Mouse (Mus musculus): ENCODE data around the gene Kdm2b. TPM values are rescaled to one million over a fixed set of nuclear protein-coding genes. Genes with fewer than 3 reads are reported as not detected.
A peak's percentile ranks its signal among the peaks of the same experiment; 100 is the strongest.

Kdm2b gene
- polyA plus RNA-seq, 1 experiment from 2014 or later, result 77.9 TPM

GRCm38 (mm10) chr5:122890396-122890795 is 99.2 kb downstream of the Kdm2b start:
- Histone ChIP-seq H3K36me3 (peaks cover 39% of the 10 kb centered on the region), H3K4me1 (peaks cover 19% of the 10 kb centered on the region; the same call in 1 of the 2 replicates), H3K27ac (replicated peaks) (no peak overlapping the region), H3K27me3 (ENCODE audit: low read depth, poor library complexity, severe bottlenecking) (no peaks in the 10 kb centered on the region), H3K9me3 (replicated peaks) (no peaks in the 10 kb centered on the region), H3K4me3 (no peak overlapping the region)
- no peak for DNase-seq (ENCODE audit: low spot score)
- WGBS, result 79% methylated on average over 2 of the region's 2 CpGs

- H3K4me1 ChIP-seq, result peaks cover 12% of the 10 kb centered on the region; the same call in 1 of the 2 replicates
- H3K36me3 ChIP-seq, result peaks cover 39% of the 10 kb centered on the region
- H3K4me3 ChIP-seq, result no peak overlapping the region
- 0 out of 2 replicates have a peak overlapping the region, but pooled peaks have one; percentile 38 for H3K27ac ChIP-seq (replicated peaks)
- H3K9me3 ChIP-seq (replicated peaks), result no peaks in the 10 kb centered on the region
- no peaks in the 10 kb centered on the region for H3K27me3 ChIP-seq (ENCODE audit: low read depth, poor library complexity, severe bottlenecking)
- DNase-seq (ENCODE audit: low spot score), result no peak
- 93% methylated on average over 16 of the region's 16 CpGs for WGBS
Observed at GRCm38 (mm10) chr5:122888612-122889214, 100.9 kb downstream of the Kdm2b start.

GRCm38 (mm10) chr5:122887926-122888611 is 101.6 kb downstream of the Kdm2b start:
- H3K9me3 ChIP-seq (replicated peaks), result no peaks in the 10 kb centered on the region
- H3K4me3 ChIP-seq, result no peak overlapping the region
- no peak for DNase-seq (ENCODE audit: low spot score)
- peaks cover 12% of the 10 kb centered on the region; the same call in 1 of the 2 replicates for H3K4me1 ChIP-seq
- H3K27me3 ChIP-seq (ENCODE audit: low read depth, poor library complexity, severe bottlenecking), result no peaks in the 10 kb centered on the region
- 0 out of 2 replicates have a peak overlapping the region, but pooled peaks have one; percentile 38 for H3K27ac ChIP-seq (replicated peaks)
- peaks cover 44% of the 10 kb centered on the region for H3K36me3 ChIP-seq
- 92% methylated on average over 8 of the region's 8 CpGs for WGBS

- WGBS, result 95% methylated on average over 9 of the region's 9 CpGs
- DNase-seq (ENCODE audit: low spot score), result no peak
- Histone ChIP-seq H3K27me3 (ENCODE audit: low read depth, poor library complexity, severe bottlenecking) (no peaks in the 10 kb centered on the region), H3K9me3 (replicated peaks) (no peaks in the 10 kb centered on the region), H3K27ac (replicated peaks) (no peak overlapping the region), H3K36me3 (peaks cover 46% of the 10 kb centered on the region), H3K4me1 (peaks cover 12% of the 10 kb centered on the region; the same call in 1 of the 2 replicates), H3K4me3 (no peak overlapping the region)
Observed at GRCm38 (mm10) chr5:122887033-122887432, 102.6 kb downstream of the Kdm2b start.

- Histone ChIP-seq H3K4me3 (no peak overlapping the region), H3K27ac (replicated peaks) (no peak overlapping the region), H3K9me3 (replicated peaks) (no peaks in the 10 kb centered on the region), H3K36me3 (peaks cover 60% of the 10 kb centered on the region), H3K27me3 (ENCODE audit: low read depth, poor library complexity, severe bottlenecking) (no peaks in the 10 kb centered on the region), H3K4me1 (peaks cover 12% of the 10 kb centered on the region; the same call in 1 of the 2 replicates)
- DNase-seq (ENCODE audit: low spot score), result no peak
- WGBS, result 91% methylated on average over 7 of the region's 7 CpGs
Observed at GRCm38 (mm10) chr5:122884594-122885348, 104.9 kb downstream of the Kdm2b start.

- no peak overlapping the region for H3K4me3 ChIP-seq
- peaks cover 69% of the 10 kb centered on the region for H3K36me3 ChIP-seq
Observed at GRCm38 (mm10) chr5:122883652-122884235, 105.9 kb downstream of the Kdm2b start.

GRCm38 (mm10) chr5:122883237-122883636 is 106.4 kb downstream of the Kdm2b start:
- Histone ChIP-seq H3K27me3 (ENCODE audit: low read depth, poor library complexity, severe bottlenecking) (no peaks in the 10 kb centered on the region), H3K9me3 (replicated peaks) (no peaks in the 10 kb centered on the region), H3K4me1 (peaks cover 8% of the 10 kb centered on the region; the same call in 1 of the 2 replicates), H3K27ac (replicated peaks) (no peak overlapping the region), H3K36me3 (peaks cover 69% of the 10 kb centered on the region), H3K4me3 (no peak overlapping the region)
- 88% methylated on average over 9 of the region's 9 CpGs for WGBS
- DNase-seq (ENCODE audit: low spot score), result no peak

More at GRCm38 (mm10) chr5:122883652-122884235, 105.9 kb downstream of the Kdm2b start:
- no peak overlapping the region for H3K27ac ChIP-seq (replicated peaks)
- WGBS, result 67% methylated on average over 2 of the region's 2 CpGs
- DNase-seq (ENCODE audit: low spot score), result no peak
- no peaks in the 10 kb centered on the region for H3K9me3 ChIP-seq (replicated peaks)
- H3K4me1 ChIP-seq, result peaks cover 12% of the 10 kb centered on the region; the same call in 1 of the 2 replicates
- H3K27me3 ChIP-seq (ENCODE audit: low read depth, poor library complexity, severe bottlenecking), result no peaks in the 10 kb centered on the region

GRCm38 (mm10) chr5:122882256-122883050 is 107.2 kb downstream of the Kdm2b start:
- H3K4me1 ChIP-seq, result 0 out of 2 replicates have a peak, but pooled peaks cover 3% of the 10 kb centered on the region
- 93% methylated on average over 18 of the region's 18 CpGs for WGBS
- no peak overlapping the region for H3K4me3 ChIP-seq
- DNase-seq (ENCODE audit: low spot score), result no peak
- no peak overlapping the region for H3K27ac ChIP-seq (replicated peaks)
- H3K36me3 ChIP-seq, result peaks cover 71% of the 10 kb centered on the region
- H3K9me3 ChIP-seq (replicated peaks), result no peaks in the 10 kb centered on the region
- no peaks in the 10 kb centered on the region for H3K27me3 ChIP-seq (ENCODE audit: low read depth, poor library complexity, severe bottlenecking)

- H3K36me3 ChIP-seq, result peaks cover 81% of the 10 kb centered on the region
Observed at GRCm38 (mm10) chr5:122881313-122881712, 108.3 kb downstream of the Kdm2b start.

GRCm38 (mm10) chr5:122880241-122880980 is 109.2 kb downstream of the Kdm2b start:
- no peaks in the 10 kb centered on the region for H3K9me3 ChIP-seq (replicated peaks)
- no peaks in the 10 kb centered on the region for H3K4me1 ChIP-seq
- 95% methylated on average over 37 of the region's 37 CpGs for WGBS
- H3K4me3 ChIP-seq, result no peak overlapping the region
- DNase-seq (ENCODE audit: low spot score), result no peak
- no peaks in the 10 kb centered on the region for H3K27me3 ChIP-seq (ENCODE audit: low read depth, poor library complexity, severe bottlenecking)
- H3K27ac ChIP-seq (replicated peaks), result no peak overlapping the region
- peaks cover 81% of the 10 kb centered on the region for H3K36me3 ChIP-seq

More at GRCm38 (mm10) chr5:122881313-122881712, 108.3 kb downstream of the Kdm2b start:
- H3K27ac ChIP-seq (replicated peaks), result no peak overlapping the region
- no peaks in the 10 kb centered on the region for H3K9me3 ChIP-seq (replicated peaks)
- no peak overlapping the region for H3K4me3 ChIP-seq
- DNase-seq (ENCODE audit: low spot score), result peak; percentile 66
- no peaks in the 10 kb centered on the region for H3K27me3 ChIP-seq (ENCODE audit: low read depth, poor library complexity, severe bottlenecking)
- WGBS, result 59% methylated on average over 5 of the region's 5 CpGs
- H3K4me1 ChIP-seq, result 0 out of 2 replicates have a peak, but pooled peaks cover 3% of the 10 kb centered on the region

- H3K4me1 ChIP-seq, result no peaks in the 10 kb centered on the region
- 86% methylated on average over 3 of the region's 3 CpGs for WGBS
- H3K27ac ChIP-seq (replicated peaks), result no peak overlapping the region
- DNase-seq (ENCODE audit: low spot score), result no peak
- H3K9me3 ChIP-seq (replicated peaks), result no peaks in the 10 kb centered on the region
- no peak overlapping the region for H3K4me3 ChIP-seq
- H3K36me3 ChIP-seq, result peaks cover 93% of the 10 kb centered on the region
- H3K27me3 ChIP-seq (ENCODE audit: low read depth, poor library complexity, severe bottlenecking), result no peaks in the 10 kb centered on the region
Observed at GRCm38 (mm10) chr5:122876671-122877070, 113.0 kb downstream of the Kdm2b start.
